In genomic region chr10:121858911-121859310, GRCm38 (mm10) we compare ENCODE assay signal across 11 mouse cellular contexts.
"Had no signal": no experiment of that assay in that cellular context is flagged by ENCODE, and none has a peak within 500 bp of the region (broad histone marks: within the 10 kb centered on the region; RNA-seq: fewer than 3 reads in every experiment).

No protein-coding gene starts in this region.

- DNase-seq: kidney, adult 18-20 months; kidney, postnatal 10 days; kidney, postnatal 4 days; lung, adult 2 months; lung, postnatal 14 days; right cerebral cortex, postnatal 25 days; thymus, adult 18-20 months; thymus, postnatal 14 days had no signal

- H3K27ac ChIP-seq: limb, embryonic 10.5 days; liver, embryonic 15.5 days; midbrain, embryonic 12.5 days had no signal

- H3K4me3 ChIP-seq: limb, embryonic 10.5 days; liver, embryonic 15.5 days; midbrain, embryonic 12.5 days had no signal
